Mouse (Mus musculus) midbrain, embryonic 11.5 days (tissue): Measurements from ENCODE around the gene Sbf2. TPM values are rescaled to one million over a fixed set of nuclear protein-coding genes. Genes with fewer than 3 reads are reported as not detected.

Experiments
- ATAC-seq: fragments of 200-750 bp; cut with Nextera tagmentation; 2 replicates; pipeline ENCODE4 v1.8.0; 2017; ENCODE audit warnings: moderate TSS enrichment, moderate library complexity; ENCODE audit not compliant: low FRiP score
- DNase-seq: peaks from one replicate; pipeline ENCODE4 v3.0.0; 2015; ENCODE audit warnings: low spot score; ENCODE audit errors: missing footprints
- H3K27ac ChIP-seq: fragments of 300-500 bp; sonication (generic); 2 replicates; pipeline ENCODE4 v1.5.1; 2014; ENCODE audit warnings: low read depth, low read length
- H3K27me3 ChIP-seq: fragments of 300-500 bp; sonication (generic); 2 replicates; pipeline ENCODE4 v1.6.1; 2014; ENCODE audit warnings: mild to moderate bottlenecking, low read length, moderate library complexity, mixed read lengths; ENCODE audit not compliant: control insufficient read depth, insufficient read depth
- H3K36me3 ChIP-seq: fragments of 300-500 bp; sonication (generic); 2 replicates; pipeline ENCODE4 v1.6.1; 2014; ENCODE audit warnings: mild to moderate bottlenecking, low read length, moderate library complexity, mixed read lengths; ENCODE audit not compliant: control insufficient read depth, insufficient read depth
- H3K4me1 ChIP-seq: fragments of 300-500 bp; sonication (generic); 2 replicates; pipeline ENCODE4 v1.6.1; 2014; ENCODE audit warnings: low read length; ENCODE audit not compliant: control insufficient read depth, insufficient read depth
- H3K4me2 ChIP-seq: fragments of 300-500 bp; sonication (generic); 2 replicates; pipeline ENCODE4 v1.6.1; 2014; ENCODE audit warnings: mild to moderate bottlenecking, moderate library complexity
- H3K4me3 ChIP-seq: fragments of 300-500 bp; sonication (generic); 2 replicates; pipeline ENCODE4 v1.5.1; 2014; ENCODE audit warnings: low read depth, low read length
- H3K9ac ChIP-seq: fragments of 300-500 bp; sonication (generic); 2 replicates; pipeline ENCODE4 v1.6.1; 2014; ENCODE audit warnings: low read length
- H3K9me3 ChIP-seq: fragments of 300-500 bp; sonication (generic); 2 replicates; pipeline ENCODE4 v1.6.1; 2016; ENCODE audit warnings: low read length; ENCODE audit not compliant: control insufficient read depth
- WGBS: fragments of 180-500 bp; shearing (Covaris S2); extraction: QIAGEN DNeasy Blood & Tissue Kit; methylation state at CpG from one replicate; pipeline ENCODE4 v1.1.7; 2014; 5-methylcytosine and 5-hydroxymethylcytosine counted together
- polyA plus RNA-seq: library from polyadenylated mRNA; unstranded; fragments of >200 nt; fragmentation: Nextera tagmentation; extraction: Ambion mirVana; gene quantifications from 2 replicates; pipeline ENCODE4 v1.2.1, GENCODE M21; 2014

Sbf2 gene
- polyA plus RNA-seq, 1 experiment from 2014 or later: 34.6 TPM

DNA sequence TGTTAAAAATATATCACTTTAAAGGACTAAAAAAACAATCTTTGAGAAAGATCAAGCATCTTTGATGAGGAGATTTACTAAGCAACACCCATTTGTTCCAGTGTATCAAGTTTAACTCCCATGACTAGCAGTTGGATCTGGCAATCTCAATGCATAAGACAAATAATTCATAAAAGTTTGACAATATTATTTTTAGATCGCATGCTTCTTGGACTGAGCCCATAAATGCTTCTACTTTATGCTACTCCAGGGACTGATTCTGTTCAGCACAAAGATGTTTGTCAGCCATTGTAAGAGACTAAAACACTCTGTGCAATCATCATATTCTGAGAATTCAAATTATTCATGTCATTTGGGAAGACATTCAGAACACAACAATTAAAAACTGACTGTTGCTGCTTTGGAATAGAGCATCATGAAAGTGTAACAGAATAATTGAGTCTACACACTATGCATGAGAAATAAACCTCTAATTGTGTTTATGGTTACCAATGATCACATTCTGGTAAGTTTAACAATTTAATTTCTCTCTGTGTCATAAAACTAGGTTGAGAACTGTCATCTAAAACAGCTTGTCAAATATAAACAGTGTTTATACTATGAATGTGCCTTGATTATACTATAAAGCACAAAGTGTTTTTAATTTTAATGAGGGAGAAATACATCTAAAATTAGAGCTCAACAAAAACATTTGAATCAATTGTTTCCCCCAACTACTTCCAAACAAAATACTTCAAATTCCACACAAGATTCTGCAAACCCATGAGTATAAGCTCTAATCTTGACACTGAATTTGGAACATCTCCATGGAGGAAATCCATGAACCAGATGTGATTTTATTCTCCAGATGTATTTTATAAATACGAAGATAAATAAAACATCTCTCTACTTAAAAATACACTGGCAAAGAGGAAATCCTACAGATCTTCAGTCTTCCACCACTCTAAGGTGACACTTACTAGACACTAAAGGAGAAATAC, 98.2 kb downstream of the Sbf2 start:
- ATAC-seq (no peak), DNase-seq (peak; percentile 33)
- 91% methylated on average over 2 of the region's 2 CpGs for WGBS

GRCm38 (mm10) chr7:110514131-110514530, 100.6 kb downstream of the Sbf2 start:
- no peak for ATAC-seq
- H3K9ac ChIP-seq: no peak overlapping the region
- H3K4me2 ChIP-seq: no peak overlapping the region
- no peak overlapping the region for H3K4me3 ChIP-seq
- no peaks in the 10 kb centered on the region for H3K27me3 ChIP-seq
- no peaks in the 10 kb centered on the region for H3K36me3 ChIP-seq
- no peaks in the 10 kb centered on the region for H3K4me1 ChIP-seq
- peak; percentile 37 for DNase-seq
- H3K9me3 ChIP-seq: no peaks in the 10 kb centered on the region
- H3K27ac ChIP-seq: no peak overlapping the region

More for the DNA sequence above, 98.2 kb downstream of the Sbf2 start:
- H3K4me1 ChIP-seq: no peaks in the 10 kb centered on the region
- no peak overlapping the region for H3K27ac ChIP-seq
- H3K4me2 ChIP-seq: no peak overlapping the region
- H3K9ac ChIP-seq: no peak overlapping the region
- no peak overlapping the region for H3K4me3 ChIP-seq
- no peaks in the 10 kb centered on the region for H3K36me3 ChIP-seq
- H3K9me3 ChIP-seq: no peaks in the 10 kb centered on the region
- no peaks in the 10 kb centered on the region for H3K27me3 ChIP-seq

DNA sequence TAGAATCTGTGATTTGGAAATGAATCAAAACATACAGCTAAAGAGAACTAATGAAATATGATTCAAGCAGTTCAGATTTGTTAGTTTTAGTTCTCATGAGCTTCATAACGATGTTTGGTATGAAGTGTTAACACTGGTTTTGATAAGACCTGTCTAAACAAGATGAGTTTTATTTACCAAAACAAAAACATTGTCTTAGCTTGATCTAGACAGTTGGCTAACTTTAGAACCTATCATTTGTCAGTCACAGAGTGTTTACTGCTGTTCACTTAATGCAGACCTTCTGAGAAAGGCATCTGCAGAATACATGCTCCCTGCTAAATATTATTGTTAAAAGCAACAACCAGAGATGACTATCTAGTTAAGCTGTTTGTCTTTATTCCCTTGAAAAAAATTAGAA, 116.1 kb downstream of the Sbf2 start:
- Histone ChIP-seq H3K9ac (no peak overlapping the region), H3K4me3 (no peak overlapping the region), H3K4me1 (no peaks in the 10 kb centered on the region), H3K36me3 (no peaks in the 10 kb centered on the region), H3K4me2 (no peak overlapping the region), H3K27me3 (no peaks in the 10 kb centered on the region), H3K27ac (no peak overlapping the region), H3K9me3 (peaks cover 2% of the 10 kb centered on the region; the same call in 1 of the 2 replicates)
- DNase-seq (no peak), ATAC-seq (no peak)
- WGBS: 92% methylated on average over 1 of the region's 1 CpGs

DNA sequence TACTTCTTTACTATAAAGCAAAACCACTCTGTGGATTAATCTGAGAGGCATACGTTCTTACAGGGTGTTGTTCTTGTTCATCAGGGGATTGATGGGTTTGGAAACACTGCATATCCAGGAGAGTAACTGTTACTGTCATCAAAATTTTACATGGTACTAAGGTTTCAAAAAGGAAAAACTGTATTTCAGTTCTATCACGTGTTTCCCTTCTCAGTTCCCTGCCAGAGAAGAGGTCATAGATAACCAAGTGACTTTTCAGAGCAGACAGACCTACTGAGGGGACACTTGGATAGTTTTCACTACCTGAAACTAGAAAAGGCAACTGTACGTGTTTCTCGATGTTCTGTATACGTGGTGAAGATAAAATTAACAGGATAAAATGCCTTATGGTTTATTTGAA, 123.7 kb downstream of the Sbf2 start:
- no peaks in the 10 kb centered on the region for H3K36me3 ChIP-seq
- no peak overlapping the region for H3K27ac ChIP-seq
- no peak overlapping the region for H3K4me2 ChIP-seq
- H3K27me3 ChIP-seq: no peaks in the 10 kb centered on the region
- no peak overlapping the region for H3K4me3 ChIP-seq
- 91% methylated on average over 5 of the region's 5 CpGs for WGBS
- H3K4me1 ChIP-seq: no peaks in the 10 kb centered on the region
- H3K9me3 ChIP-seq: no peaks in the 10 kb centered on the region
- ATAC-seq (no peak), DNase-seq (no peak)
- no peak overlapping the region for H3K9ac ChIP-seq

GRCm38 (mm10) chr7:110485051-110485450, 129.7 kb downstream of the Sbf2 start:
- ATAC-seq: no peak
- H3K9me3 ChIP-seq: no peaks in the 10 kb centered on the region
- H3K4me1 ChIP-seq: no peaks in the 10 kb centered on the region
- DNase-seq: no peak
- no peak overlapping the region for H3K9ac ChIP-seq
- H3K27ac ChIP-seq: no peak overlapping the region
- H3K4me3 ChIP-seq: no peak overlapping the region
- no peaks in the 10 kb centered on the region for H3K36me3 ChIP-seq
- no peak overlapping the region for H3K4me2 ChIP-seq
- H3K27me3 ChIP-seq: no peaks in the 10 kb centered on the region
- WGBS: 98% methylated on average over 5 of the region's 5 CpGs

DNA sequence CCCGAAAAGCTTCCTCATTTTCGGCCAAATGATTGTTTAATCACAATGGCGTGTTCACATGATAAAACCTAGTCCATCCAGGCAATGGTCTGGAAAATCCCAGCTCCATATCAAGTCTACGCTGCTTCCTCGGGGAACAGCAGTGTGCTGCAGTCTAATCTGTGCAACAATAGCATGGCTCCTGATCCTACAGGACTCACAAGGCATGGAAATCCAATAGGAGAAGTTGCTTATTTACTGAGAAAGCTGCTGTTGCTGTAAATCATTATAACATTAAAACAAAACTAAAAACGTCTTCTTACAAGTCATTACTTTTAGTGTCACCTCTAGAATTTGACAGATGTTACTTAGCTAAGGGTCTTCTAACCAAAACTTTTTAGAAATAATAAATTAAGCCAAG, 143.7 kb downstream of the Sbf2 start:
- ATAC-seq: no peak

DNA sequence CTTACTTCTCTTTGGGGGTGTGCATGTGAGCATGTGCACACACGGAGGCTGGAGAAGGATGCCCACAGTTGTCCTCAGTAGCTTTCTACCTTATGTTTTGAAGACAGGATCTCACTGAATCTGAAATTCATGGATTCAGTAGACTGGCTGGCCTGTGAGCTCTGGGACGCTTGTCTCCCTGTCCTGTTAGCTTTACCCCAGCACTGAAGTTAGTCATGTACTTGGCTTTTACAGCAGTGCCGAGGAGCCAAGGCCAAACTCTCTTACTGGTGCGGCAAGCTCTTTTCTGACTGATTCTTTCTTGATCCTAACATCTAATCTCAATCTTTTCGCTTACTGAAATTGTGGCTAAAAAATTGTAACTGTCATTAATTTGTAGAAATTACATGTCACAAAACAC, 151.3 kb downstream of the Sbf2 start:
- H3K27ac ChIP-seq: no peak overlapping the region
- H3K4me3 ChIP-seq: no peak overlapping the region
- no peak for DNase-seq
- H3K9me3 ChIP-seq: no peaks in the 10 kb centered on the region
- H3K4me2 ChIP-seq: no peak overlapping the region
- no peaks in the 10 kb centered on the region for H3K36me3 ChIP-seq
- H3K9ac ChIP-seq: no peak overlapping the region
- H3K27me3 ChIP-seq: no peaks in the 10 kb centered on the region
- WGBS: 88% methylated on average over 5 of the region's 5 CpGs
- ATAC-seq: no peak
- no peaks in the 10 kb centered on the region for H3K4me1 ChIP-seq

More for the DNA sequence above, 143.7 kb downstream of the Sbf2 start:
- Histone ChIP-seq H3K4me3 (no peak overlapping the region), H3K4me2 (no peak overlapping the region), H3K27ac (no peak overlapping the region), H3K9me3 (no peaks in the 10 kb centered on the region), H3K4me1 (no peaks in the 10 kb centered on the region), H3K27me3 (no peaks in the 10 kb centered on the region), H3K9ac (no peak overlapping the region), H3K36me3 (no peaks in the 10 kb centered on the region)
- WGBS: 82% methylated on average over 6 of the region's 6 CpGs
- no peak for DNase-seq

DNA sequence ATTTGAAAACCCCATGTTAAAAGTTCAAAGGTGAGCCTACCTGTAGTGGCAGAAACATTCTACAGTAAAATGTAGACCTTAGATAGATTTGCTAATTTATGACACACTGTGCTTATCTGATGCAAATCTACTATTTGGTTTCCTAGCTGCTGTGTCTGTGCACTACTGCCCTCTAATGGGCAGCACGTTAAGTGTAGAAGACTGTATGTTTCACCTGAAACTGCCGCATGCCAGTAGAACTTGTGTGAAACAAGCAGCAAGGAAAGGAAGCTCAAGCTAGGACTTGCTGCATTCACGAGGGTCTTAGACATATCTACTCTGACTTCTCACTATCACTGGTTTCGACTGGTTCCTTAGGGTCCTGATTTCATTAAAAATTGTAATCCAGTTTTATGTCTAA, 182.4 kb downstream of the Sbf2 start:
- no peaks in the 10 kb centered on the region for H3K4me1 ChIP-seq
- no peaks in the 10 kb centered on the region for H3K9me3 ChIP-seq
- H3K27ac ChIP-seq: no peak overlapping the region
- peak; percentile 86 for DNase-seq
- no peak overlapping the region for H3K4me3 ChIP-seq
- H3K36me3 ChIP-seq: 0 out of 2 replicates have a peak, but pooled peaks cover 4% of the 10 kb centered on the region
- no peak overlapping the region for H3K4me2 ChIP-seq
- WGBS: 25% methylated on average over 4 of the region's 4 CpGs
- ATAC-seq: no peak
- no peaks in the 10 kb centered on the region for H3K27me3 ChIP-seq
- H3K9ac ChIP-seq: no peak overlapping the region

DNA sequence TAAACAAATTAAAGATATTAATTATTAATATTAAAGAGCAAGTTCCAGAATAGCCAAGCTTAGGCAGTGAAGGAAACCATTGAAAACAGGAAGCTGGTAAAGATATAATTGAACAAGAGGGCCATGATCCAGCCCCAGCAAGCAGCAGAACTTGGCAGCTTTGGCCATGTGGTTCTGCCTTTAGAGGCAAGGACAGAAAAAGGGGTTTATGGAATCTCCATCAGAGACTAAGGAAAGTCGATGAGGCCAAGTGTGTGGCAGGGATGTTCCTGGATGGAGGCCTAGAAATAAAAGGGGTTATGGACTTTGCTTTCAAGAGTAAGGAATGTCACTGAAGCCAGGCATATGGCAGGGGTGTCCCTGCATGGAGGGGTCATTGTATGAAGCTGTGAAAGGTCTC, 198.4 kb downstream of the Sbf2 start:
- no peak for ATAC-seq
- 94% methylated on average over 1 of the region's 1 CpGs for WGBS
- Histone ChIP-seq H3K9me3 (no peaks in the 10 kb centered on the region), H3K36me3 (0 out of 2 replicates have a peak, but pooled peaks cover 2% of the 10 kb centered on the region), H3K9ac (no peak overlapping the region), H3K27me3 (no peaks in the 10 kb centered on the region), H3K4me1 (no peaks in the 10 kb centered on the region), H3K4me3 (no peak overlapping the region), H3K27ac (no peak overlapping the region), H3K4me2 (no peak overlapping the region)
- DNase-seq: no peak
